Mouse (Mus musculus): Measurements from ENCODE around the gene Msantd2. TPM values are rescaled to one million over a fixed set of nuclear protein-coding genes. Genes with fewer than 3 reads are reported as not detected.
A peak's percentile ranks its signal among the peaks of the same experiment; 100 is the strongest.

The Msantd2 gene
- polyA plus RNA-seq, 1 experiment from 2014 or later, result 50.7 TPM

- H3K27ac ChIP-seq, result no peak overlapping the region
- no peaks in the 10 kb centered on the region for H3K4me1 ChIP-seq
- no peaks in the 10 kb centered on the region for H3K36me3 ChIP-seq
- peaks cover 28% of the 10 kb centered on the region for H3K27me3 ChIP-seq
- H3K4me2 ChIP-seq (replicated peaks), result no peak overlapping the region
- H3K4me3 ChIP-seq, result no peak overlapping the region
- no peaks in the 10 kb centered on the region for H3K9me3 ChIP-seq (replicated peaks)
- H3K9ac ChIP-seq, result no peak overlapping the region
- ATAC-seq (ENCODE audit: low FRiP score), result no peak
- WGBS, result 77% methylated on average over 4 of the region's 4 CpGs
Observed at GRCm38 (mm10) chr9:37536851-37537250, 47.7 kb downstream of the Msantd2 start.

- Histone ChIP-seq H3K4me2 (replicated peaks) (no peak overlapping the region), H3K9ac (no peak overlapping the region), H3K4me1 (no peaks in the 10 kb centered on the region), H3K27ac (no peak overlapping the region), H3K4me3 (no peak overlapping the region), H3K9me3 (replicated peaks) (no peaks in the 10 kb centered on the region), H3K36me3 (no peaks in the 10 kb centered on the region), H3K27me3 (peaks cover 29% of the 10 kb centered on the region)
- no peak for ATAC-seq (ENCODE audit: low FRiP score)
- 68% methylated on average over 5 of the region's 5 CpGs for WGBS
Observed at GRCm38 (mm10) chr9:37537658-37538250, 48.6 kb downstream of the Msantd2 start.

- Histone ChIP-seq H3K9ac (no peak within 1 kb of the TSS), H3K27me3 (peaks cover 38% of the 10 kb centered on the region), H3K36me3 (no peaks in the 10 kb centered on the region), H3K27ac (no peak within 1 kb of the TSS), H3K9me3 (replicated peaks) (no peaks in the 10 kb centered on the region), H3K4me1 (peaks cover 5% of the 10 kb centered on the region; the same call in 1 of the 2 replicates), H3K4me3 (no peak within 1 kb of the TSS), H3K4me2 (replicated peaks) (no peak within 1 kb of the TSS)
- 44% methylated on average over 23 of the region's 23 CpGs for WGBS
- ATAC-seq (ENCODE audit: low FRiP score), result 0 out of 2 replicates have a peak, but pooled peaks have one; percentile 17
Observed at GRCm38 (mm10) chr9:37539170-37540025, 50.3 kb downstream of the Msantd2 start, which contains the start of gene Vsig2. Vsig2 (plus strand) TSS chr9:37539255.

- H3K36me3 ChIP-seq, result no peaks in the 10 kb centered on the region
- no peaks in the 10 kb centered on the region for H3K9me3 ChIP-seq (replicated peaks)
- H3K27me3 ChIP-seq, result peaks cover 44% of the 10 kb centered on the region
- 91% methylated on average over 4 of the region's 4 CpGs for WGBS
- H3K4me2 ChIP-seq (replicated peaks), result no peak overlapping the region
- ATAC-seq (ENCODE audit: low FRiP score), result no peak
- H3K4me3 ChIP-seq, result no peak overlapping the region
- peaks cover 12% of the 10 kb centered on the region for H3K4me1 ChIP-seq
- H3K27ac ChIP-seq, result no peak overlapping the region
- H3K9ac ChIP-seq, result no peak overlapping the region
Observed at GRCm38 (mm10) chr9:37540226-37540625, 51.1 kb downstream of the Msantd2 start.

GRCm38 (mm10) chr9:37540701-37541575, 51.8 kb downstream of the Msantd2 start:
- Histone ChIP-seq H3K36me3 (no peaks in the 10 kb centered on the region), H3K9ac (no peak overlapping the region), H3K4me3 (no peak overlapping the region), H3K9me3 (replicated peaks) (no peaks in the 10 kb centered on the region), H3K4me1 (peaks cover 18% of the 10 kb centered on the region), H3K4me2 (replicated peaks) (no peak overlapping the region), H3K27ac (no peak overlapping the region), H3K27me3 (peaks cover 51% of the 10 kb centered on the region)
- WGBS, result 81% methylated on average over 6 of the region's 6 CpGs
- no peak for ATAC-seq (ENCODE audit: low FRiP score)

DNA sequence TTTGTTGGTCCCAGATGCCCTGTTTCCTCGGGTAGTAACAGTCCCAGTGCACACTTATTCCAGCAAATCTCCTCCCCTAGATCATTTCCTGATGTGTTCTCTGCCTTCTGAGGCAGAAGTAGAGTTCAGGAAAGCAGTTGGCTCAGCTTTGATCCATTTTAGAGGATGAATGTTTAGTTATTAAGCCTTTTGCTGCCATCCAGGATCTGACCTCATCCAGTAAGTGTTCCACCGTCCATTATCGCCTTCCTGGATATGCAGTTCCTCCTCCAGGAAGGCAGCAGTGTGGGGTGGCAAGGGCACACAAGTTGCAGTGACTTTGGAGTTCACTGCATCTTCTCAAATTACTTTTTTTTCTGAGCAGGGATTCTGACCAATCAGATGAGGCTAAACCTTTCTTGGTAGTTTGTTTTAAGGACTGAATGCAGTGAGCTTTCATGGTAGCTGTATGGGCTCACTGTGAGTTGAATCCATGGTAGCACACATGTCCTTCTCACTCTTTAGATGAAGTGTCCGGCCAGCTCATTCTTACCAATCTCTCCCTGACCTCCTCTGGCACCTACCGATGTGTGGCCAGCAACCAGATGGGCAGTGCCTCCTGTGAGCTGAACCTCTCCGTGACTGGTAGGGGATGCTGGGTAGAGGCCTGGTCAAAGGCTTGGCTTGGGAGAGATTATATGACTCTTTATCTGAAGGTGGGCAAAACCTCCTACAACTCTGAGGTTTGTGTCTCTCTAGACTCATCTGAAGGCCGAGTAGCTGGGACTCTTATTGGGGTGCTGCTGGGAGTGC, 52.9 kb downstream of the Msantd2 start:
- Histone ChIP-seq H3K9ac (no peak overlapping the region), H3K4me3 (no peak overlapping the region), H3K36me3 (no peaks in the 10 kb centered on the region), H3K9me3 (replicated peaks) (no peaks in the 10 kb centered on the region), H3K27me3 (peaks cover 59% of the 10 kb centered on the region), H3K27ac (no peak overlapping the region), H3K4me2 (replicated peaks) (no peak overlapping the region), H3K4me1 (peaks cover 18% of the 10 kb centered on the region)
- 79% methylated on average over 7 of the region's 7 CpGs for WGBS
- ATAC-seq (ENCODE audit: low FRiP score), result no peak

DNA sequence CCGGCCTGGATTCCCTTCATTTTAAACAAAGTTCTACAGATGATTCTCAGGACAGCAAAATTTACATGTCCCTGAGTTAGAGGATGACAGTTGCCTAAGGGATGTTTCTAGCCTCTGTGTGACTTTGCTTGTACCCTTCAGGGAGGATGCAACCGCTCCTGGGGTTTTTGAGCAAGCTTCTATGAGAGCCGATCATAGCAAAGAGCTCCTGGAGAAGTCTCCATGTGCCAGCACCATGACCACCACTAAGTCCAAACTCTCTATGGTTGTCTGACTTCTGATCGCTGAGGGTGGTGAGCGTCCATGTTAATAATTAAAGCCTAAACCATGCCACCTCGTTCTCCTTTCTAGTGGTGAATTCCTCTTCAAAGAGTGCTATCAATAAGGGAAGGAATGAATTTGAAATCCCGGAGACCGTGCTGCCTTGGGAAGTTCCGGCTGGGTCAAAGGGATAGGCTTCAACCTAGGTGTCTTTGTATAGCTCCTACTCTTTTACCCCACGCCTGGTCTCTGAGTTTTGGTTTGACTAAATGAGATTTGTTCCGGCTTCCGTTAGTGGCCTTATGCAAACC, 54.8 kb downstream of the Msantd2 start:
- 0 out of 2 replicates have a peak overlapping the region, but pooled peaks have one; percentile 13 for H3K9ac ChIP-seq
- H3K36me3 ChIP-seq, result no peaks in the 10 kb centered on the region
- peaks cover 18% of the 10 kb centered on the region for H3K4me1 ChIP-seq
- H3K4me3 ChIP-seq, result peak overlapping the region; percentile 27; the same call in 1 of the 2 replicates
- 30% methylated on average over 12 of the region's 12 CpGs for WGBS
- peak overlapping the region; percentile 53 for H3K4me2 ChIP-seq (replicated peaks)
- 0 out of 2 replicates have a peak, but pooled peaks have one; percentile 14 for ATAC-seq (ENCODE audit: low FRiP score)
- H3K9me3 ChIP-seq (replicated peaks), result no peaks in the 10 kb centered on the region
- H3K27ac ChIP-seq, result no peak overlapping the region
- H3K27me3 ChIP-seq, result peaks cover 69% of the 10 kb centered on the region

- H3K4me3 ChIP-seq, result peak overlapping the region; percentile 27
- WGBS, result under 1% methylated on average over 29 of the region's 29 CpGs
- ATAC-seq (ENCODE audit: low FRiP score), result peak; percentile 51
- H3K4me2 ChIP-seq (replicated peaks), result peak overlapping the region; percentile 53
- H3K27ac ChIP-seq, result no peak overlapping the region
- no peaks in the 10 kb centered on the region for H3K9me3 ChIP-seq (replicated peaks)
- H3K27me3 ChIP-seq, result peaks cover 72% of the 10 kb centered on the region
- no peaks in the 10 kb centered on the region for H3K36me3 ChIP-seq
- peak overlapping the region; percentile 35 for H3K9ac ChIP-seq
- peaks cover 18% of the 10 kb centered on the region for H3K4me1 ChIP-seq
Observed at GRCm38 (mm10) chr9:37544447-37545165, 55.5 kb downstream of the Msantd2 start.

GRCm38 (mm10) chr9:37545166-37545610, 56.1 kb downstream of the Msantd2 start:
- peak overlapping the region; percentile 35 for H3K9ac ChIP-seq
- peaks cover 77% of the 10 kb centered on the region for H3K27me3 ChIP-seq
- H3K4me1 ChIP-seq, result peaks cover 18% of the 10 kb centered on the region
- H3K9me3 ChIP-seq (replicated peaks), result no peaks in the 10 kb centered on the region
- H3K27ac ChIP-seq, result no peak overlapping the region
- peak; percentile 49 for ATAC-seq (ENCODE audit: low FRiP score)
- H3K4me3 ChIP-seq, result peak overlapping the region; percentile 27
- WGBS, result 5% methylated on average over 17 of the region's 17 CpGs
- H3K4me2 ChIP-seq (replicated peaks), result peak overlapping the region; percentile 53
- no peaks in the 10 kb centered on the region for H3K36me3 ChIP-seq

DNA sequence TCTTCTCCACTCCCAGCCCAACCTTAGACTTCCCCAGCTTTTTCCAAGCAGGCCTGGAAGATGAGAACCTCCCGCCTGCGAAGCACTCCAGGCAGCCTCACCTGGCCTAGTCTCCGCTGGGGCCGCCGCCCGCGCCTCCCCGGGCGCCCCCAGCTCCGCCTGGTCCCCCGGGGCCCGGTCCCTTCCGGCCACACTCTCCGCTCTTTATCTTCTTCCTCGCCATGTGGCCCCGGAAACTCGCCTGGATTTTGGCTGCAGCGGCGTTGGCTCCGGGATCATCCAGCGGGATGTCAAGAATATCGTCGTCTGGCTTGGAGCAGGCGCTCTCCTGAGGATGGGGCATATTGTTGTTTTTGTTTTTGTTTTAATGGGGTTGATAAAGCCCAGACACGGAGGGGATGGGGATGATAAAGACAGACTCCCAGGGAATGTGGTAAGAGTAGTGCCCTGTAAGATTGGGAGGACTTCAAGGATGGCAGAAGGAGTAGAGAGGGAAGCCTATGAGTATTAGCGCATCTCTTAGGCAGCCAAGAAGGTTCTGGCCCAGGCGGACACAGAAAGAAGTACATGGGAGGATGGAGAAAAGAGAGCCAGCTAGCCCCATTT, 56.8 kb downstream of the Msantd2 start:
- Histone ChIP-seq H3K27ac (no peak overlapping the region), H3K9ac (no peak overlapping the region), H3K27me3 (peaks cover 85% of the 10 kb centered on the region), H3K9me3 (replicated peaks) (no peaks in the 10 kb centered on the region), H3K36me3 (no peaks in the 10 kb centered on the region), H3K4me1 (peaks cover 18% of the 10 kb centered on the region), H3K4me3 (peak overlapping the region; percentile 12; the same call in 1 of the 2 replicates), H3K4me2 (replicated peaks) (peak overlapping the region; percentile 27)
- ATAC-seq (ENCODE audit: low FRiP score), result no peak
- WGBS, result 8% methylated on average over 27 of the region's 27 CpGs

All from hindbrain, embryonic 12.5 days (tissue).